Mouse (Mus musculus): ENCODE results near the gene Uba1.

- TF ChIP-seq FOSL1 (IDR thresholded peaks at IDR 0.05; ENCODE audit: insufficient read depth, low read length, poor library complexity, severe bottlenecking) (no peak), CTCF (IDR thresholded peaks at IDR 0.05; ENCODE audit: control insufficient read depth, insufficient read depth, insufficient read length) (no peak), MAX (IDR thresholded peaks at IDR 0.05) (no peak), CEBPB (IDR thresholded peaks at IDR 0.05; ENCODE audit: low read depth) (no peak), MYOD1 (IDR thresholded peaks at IDR 0.05; ENCODE audit: control insufficient read depth, insufficient read length, low read depth) (no peak), USF1 (IDR thresholded peaks at IDR 0.05; ENCODE audit: low read depth) (peak; percentile 63), MYOG (IDR thresholded peaks at IDR 0.05; ENCODE audit: control insufficient read depth, extremely low read depth, insufficient read length) (no peak)
These were observed 46.9 kb downstream of the Uba1 start for GRCm38 (mm10) chrX:20705083-20705402.
